ENCODE assay signal across 32 mouse cellular contexts in the genomic region with DNA sequence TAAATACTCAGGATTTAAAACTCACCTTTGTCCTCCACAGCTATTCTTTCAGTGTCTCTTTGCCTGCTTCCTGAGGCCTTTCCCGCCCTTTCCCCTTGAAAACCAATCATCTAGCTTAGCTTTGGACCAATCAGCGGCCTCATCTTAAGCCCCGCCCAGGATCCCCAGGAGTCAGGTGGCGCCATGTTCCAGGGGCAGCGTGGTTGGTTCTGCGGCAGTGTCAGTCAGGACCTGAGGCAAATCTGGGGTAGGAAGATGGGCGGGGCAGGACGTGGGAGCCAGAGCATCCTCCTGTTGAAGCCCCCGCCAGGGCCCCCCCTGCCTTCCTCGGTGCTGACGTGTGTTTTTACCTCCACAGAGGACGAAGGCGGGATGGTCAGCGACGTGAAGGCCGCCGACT. TPM values are rescaled to one million over a fixed set of nuclear protein-coding genes. Genes with fewer than 3 reads are reported as not detected.
"Had no signal": no experiment of that assay in that cellular context is flagged by ENCODE, and none has a peak within 500 bp of the region (broad histone marks: within the 10 kb centered on the region; RNA-seq: fewer than 3 reads in every experiment).

A gene (minus strand): TSS at position 84 of the 400 bp plus-strand sequence.
A gene (plus strand): TSS at position 167 of the 400 bp plus-strand sequence.

- H3K9me3 ChIP-seq: limb, embryonic 10.5 days; limb, embryonic 13.5 days; liver, embryonic 12.5 days; liver, embryonic 15.5 days; lung, embryonic 15.5 days; midbrain, embryonic 12.5 days; midbrain, embryonic 15.5 days; neural tube, embryonic 13.5 days had no signal

- H3K9ac ChIP-seq: limb, embryonic 13.5 days; liver, embryonic 12.5 days; liver, embryonic 15.5 days; lung, embryonic 15.5 days; midbrain, embryonic 12.5 days; midbrain, embryonic 15.5 days; neural tube, embryonic 13.5 days had no signal

- H3K4me1 ChIP-seq: limb, embryonic 10.5 days; limb, embryonic 13.5 days; liver, embryonic 15.5 days; lung, embryonic 15.5 days; midbrain, embryonic 12.5 days; midbrain, embryonic 15.5 days; neural tube, embryonic 13.5 days had no signal

- H3K36me3 ChIP-seq: limb, embryonic 10.5 days; limb, embryonic 13.5 days; liver, embryonic 12.5 days; liver, embryonic 15.5 days; lung, embryonic 15.5 days; midbrain, embryonic 12.5 days; midbrain, embryonic 15.5 days; neural tube, embryonic 13.5 days had no signal

- H3K27ac ChIP-seq: layer of hippocampus, adult 2 months; limb, embryonic 10.5 days; limb, embryonic 13.5 days; liver, embryonic 12.5 days; liver, embryonic 15.5 days; lung, embryonic 15.5 days; midbrain, embryonic 12.5 days; midbrain, embryonic 15.5 days; neural tube, embryonic 13.5 days had no signal

- H3K4me3 ChIP-seq: layer of hippocampus, adult 2 months; limb, embryonic 10.5 days; limb, embryonic 13.5 days; liver, embryonic 12.5 days; liver, embryonic 15.5 days; lung, embryonic 15.5 days; midbrain, embryonic 12.5 days; midbrain, embryonic 15.5 days; myocyte; neural tube, embryonic 13.5 days had no signal

- H3K27me3 ChIP-seq: limb, embryonic 13.5 days; liver, embryonic 12.5 days; liver, embryonic 15.5 days; lung, embryonic 15.5 days; midbrain, embryonic 12.5 days; midbrain, embryonic 15.5 days; neural tube, embryonic 13.5 days had no signal

- DNase-seq: kidney, adult 9 months; kidney, postnatal 25 days; layer of hippocampus, adult 9-11 months; liver; lung, adult 18-20 months; lung, postnatal 10 days; lung, postnatal 4 days; retina, postnatal 1 day; thymus, adult 18-20 months had no signal

RNA-seq across cellular contexts. Expression of the first gene that starts in this region (rescaled TPM):
- total RNA-seq: layer of hippocampus, adult 2 months; layer of hippocampus, postnatal 25 days; left cerebral cortex, postnatal 25 days; megakaryocyte-erythroid progenitor cell, adult 5-6 weeks; monocyte, adult 5-6 weeks; neutrophil, adult 5-6 weeks had no signal
- polyA plus RNA-seq: kidney, embryonic 16.5 days; limb, embryonic 10.5 days; limb, embryonic 13.5 days; lung, embryonic 15.5 days; midbrain, embryonic 12.5 days; midbrain, embryonic 15.5 days; neural tube, embryonic 13.5 days; small intestine, adult 2 months; stomach, embryonic 16.5 days; urinary bladder, adult 2 months had no signal

RNA-seq across cellular contexts. Expression of the second gene that starts in this region (rescaled TPM):
- total RNA-seq: layer of hippocampus, adult 2 months; layer of hippocampus, postnatal 25 days; left cerebral cortex, adult 18-20 months; left cerebral cortex, postnatal 25 days; megakaryocyte progenitor cell, adult 5-6 weeks; megakaryocyte-erythroid progenitor cell, adult 5-6 weeks; neutrophil, adult 5-6 weeks had no signal
- polyA plus RNA-seq: kidney, embryonic 16.5 days; large intestine, adult 2 months; limb, embryonic 10.5 days; limb, embryonic 13.5 days; liver, embryonic 12.5 days; liver, embryonic 15.5 days; lung, embryonic 15.5 days; midbrain, embryonic 12.5 days; midbrain, embryonic 15.5 days; myocyte; neural tube, embryonic 13.5 days; small intestine, adult 2 months; spleen, adult 2 months; stomach, embryonic 16.5 days; urinary bladder, adult 2 months had no signal
